Mouse (Mus musculus) neural tube, embryonic 14.5 days (tissue): ENCODE measurements around the gene Syngr2. TPM values are rescaled to one million over a fixed set of nuclear protein-coding genes. Genes with fewer than 3 reads are reported as not detected.

ENCODE experiments used
- ATAC-seq: fragments of 200-750 bp; cut with Nextera tagmentation; 2 replicates; pipeline ENCODE4 v1.8.0; 2017; ENCODE audit warnings: low read depth, mild to moderate bottlenecking, moderate TSS enrichment, moderate library complexity
- H3K27ac ChIP-seq: fragments of 300-500 bp; sonication (generic); 2 replicates; pipeline ENCODE4 v1.5.1; 2014; ENCODE audit warnings: low read depth, mild to moderate bottlenecking, control low read depth, low read length, moderate library complexity, mixed read lengths
- H3K27me3 ChIP-seq: fragments of 300-500 bp; sonication (generic); 2 replicates; pipeline ENCODE4 v1.6.1; 2014; ENCODE audit warnings: low read length; ENCODE audit not compliant: control insufficient read depth, insufficient read depth
- H3K36me3 ChIP-seq: fragments of 300-500 bp; sonication (generic); 2 replicates; pipeline ENCODE4 v1.6.1; 2014; ENCODE audit warnings: low read length, mixed read lengths; ENCODE audit not compliant: control insufficient read depth, insufficient read depth
- H3K4me1 ChIP-seq: fragments of 300-500 bp; sonication (generic); 2 replicates; pipeline ENCODE4 v1.6.1; 2014; ENCODE audit warnings: low read length; ENCODE audit not compliant: control insufficient read depth, insufficient read depth
- H3K4me2 ChIP-seq: fragments of 300-500 bp; sonication (generic); 2 replicates; pipeline ENCODE4 v1.6.1; 2014; ENCODE audit warnings: mild to moderate bottlenecking, low read depth, low read length, control low read depth
- H3K4me3 ChIP-seq: fragments of 300-500 bp; sonication (generic); 2 replicates; pipeline ENCODE4 v1.5.1; 2014; ENCODE audit warnings: low read depth, low read length, control low read depth, mixed read lengths
- H3K9ac ChIP-seq: fragments of 300-500 bp; sonication (generic); replicated peaks from 2 replicates; pipeline ENCODE4 v1.6.1; 2014; ENCODE audit warnings: low read depth, mild to moderate bottlenecking, control low read depth, low read length, mixed read lengths
- H3K9me3 ChIP-seq: fragments of 300-500 bp; sonication (generic); 2 replicates; pipeline ENCODE4 v1.6.1; 2016; ENCODE audit warnings: low read length; ENCODE audit not compliant: control insufficient read depth
- WGBS: fragments of 180-500 bp; shearing (Covaris S2); extraction: QIAGEN DNeasy Blood & Tissue Kit; methylation state at CpG from one replicate; pipeline ENCODE4 v1.1.7; 2014; 5-methylcytosine and 5-hydroxymethylcytosine counted together
- polyA plus RNA-seq: library from polyadenylated mRNA; unstranded; fragments of >200 nt; fragmentation: Nextera tagmentation; extraction: Ambion mirVana; gene quantifications from 2 replicates; pipeline ENCODE4 v1.2.1, GENCODE M21; 2014

Gene Syngr2
- polyA plus RNA-seq, 1 experiment from 2014 or later = 9.7 TPM

DNA sequence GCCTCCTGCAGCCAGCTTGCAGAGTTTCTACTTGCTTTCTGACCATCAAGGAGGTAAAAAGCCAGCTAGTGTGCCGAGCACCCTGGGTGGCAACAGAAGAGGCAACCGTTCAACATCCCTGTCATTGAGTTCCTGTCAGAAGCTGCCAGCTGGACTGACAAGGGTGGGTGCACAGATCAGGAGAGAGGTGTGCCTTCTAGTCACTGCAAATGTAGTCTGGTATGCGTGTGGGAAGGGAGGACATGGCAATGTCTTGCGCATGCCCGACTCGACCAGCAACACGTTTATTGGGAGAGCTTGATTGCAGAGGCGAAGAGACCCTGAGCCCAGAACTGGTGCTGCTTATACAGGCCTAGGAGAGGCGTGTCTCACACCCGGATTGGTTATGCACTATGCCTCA lies 48.0 kb downstream of the Syngr2 start:
- Histone ChIP-seq H3K27me3 (0 out of 2 replicates have a peak, but pooled peaks cover 3% of the 10 kb centered on the region), H3K27ac (no peak overlapping the region), H3K4me2 (no peak overlapping the region), H3K4me3 (no peak overlapping the region), H3K9me3 (no peaks in the 10 kb centered on the region), H3K36me3 (no peaks in the 10 kb centered on the region), H3K4me1 (no peaks in the 10 kb centered on the region), H3K9ac (no peak overlapping the region)
- WGBS = 97% methylated on average over 10 of the region's 10 CpGs
- no peak for ATAC-seq

DNA sequence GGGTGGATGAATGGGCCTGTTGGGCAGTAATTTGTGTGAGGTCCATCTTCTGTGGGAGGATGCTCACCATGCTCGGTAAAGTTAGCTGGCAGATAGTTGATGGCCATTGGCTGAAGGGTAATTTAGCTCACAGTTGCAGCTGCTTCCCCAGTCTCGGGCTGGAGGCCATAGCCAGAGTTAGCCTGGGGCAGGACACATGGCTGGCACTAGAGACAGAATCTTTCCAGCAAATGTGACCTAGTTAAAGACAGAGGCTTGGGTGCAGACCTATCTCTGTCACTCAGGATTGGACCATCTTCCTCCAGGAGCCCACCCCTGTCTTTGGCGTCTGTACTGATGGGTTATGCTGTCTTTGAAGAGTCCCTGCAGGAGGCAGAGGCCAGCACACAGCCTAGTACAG lies 48.9 kb downstream of the Syngr2 start:
- no peak overlapping the region for H3K9ac ChIP-seq
- H3K4me2 ChIP-seq = no peak overlapping the region
- H3K4me1 ChIP-seq = no peaks in the 10 kb centered on the region
- H3K27me3 ChIP-seq = 0 out of 2 replicates have a peak, but pooled peaks cover 3% of the 10 kb centered on the region
- 34% methylated on average over 3 of the region's 3 CpGs for WGBS
- H3K36me3 ChIP-seq = no peaks in the 10 kb centered on the region
- H3K4me3 ChIP-seq = no peak overlapping the region
- no peaks in the 10 kb centered on the region for H3K9me3 ChIP-seq
- no peak overlapping the region for H3K27ac ChIP-seq
- ATAC-seq = no peak

GRCm38 (mm10) chr11:117860601-117861000 lies 51.1 kb downstream of the Syngr2 start, which contains the start of gene Tmem235:
Gene Tmem235, plus strand, starts transcription at chr11:117860752.
- no peak within 1 kb of the TSS for H3K9ac ChIP-seq
- ATAC-seq = no peak
- no peak within 1 kb of the TSS for H3K4me3 ChIP-seq
- no peak within 1 kb of the TSS for H3K4me2 ChIP-seq
- no peak within 1 kb of the TSS for H3K27ac ChIP-seq
- H3K4me1 ChIP-seq = no peaks in the 10 kb centered on the region
- no peaks in the 10 kb centered on the region for H3K9me3 ChIP-seq
- 0 out of 2 replicates have a peak, but pooled peaks cover 3% of the 10 kb centered on the region for H3K27me3 ChIP-seq
- WGBS = 3% methylated on average over 23 of the region's 23 CpGs
- no peaks in the 10 kb centered on the region for H3K36me3 ChIP-seq

GRCm38 (mm10) chr11:117863174-117863856 lies 53.8 kb downstream of the Syngr2 start:
- Histone ChIP-seq H3K9me3 (no peaks in the 10 kb centered on the region), H3K4me3 (no peak overlapping the region), H3K9ac (no peak overlapping the region), H3K4me1 (peaks cover 8% of the 10 kb centered on the region; the same call in 1 of the 2 replicates), H3K27ac (no peak overlapping the region), H3K4me2 (no peak overlapping the region), H3K27me3 (0 out of 2 replicates have a peak, but pooled peaks cover 3% of the 10 kb centered on the region), H3K36me3 (no peaks in the 10 kb centered on the region)
- WGBS = 33% methylated on average over 11 of the region's 11 CpGs
- ATAC-seq = no peak

Other genes with a start within 250 kb of the Syngr2 start
- 30.6 and 32.5 TPM in 2 replicates for gene Tnrc6c, start 155.4 kb upstream of the Syngr2 start, polyA plus RNA-seq
- 0.64 and 1.7 TPM in 2 replicates for gene Tmc8, start 27.6 kb upstream of the Syngr2 start, polyA plus RNA-seq
- gene Tmc6, start 27.5 kb upstream of the Syngr2 start, polyA plus RNA-seq = 3.9 and 4.8 TPM in 2 replicates
- gene 6030468B19Rik, start 12.0 kb upstream of the Syngr2 start, polyA plus RNA-seq = not detected in 2 replicates
- 0.68 and 1.2 TPM in 2 replicates for gene Gm20708, start within 50 bp of the Syngr2 start, polyA plus RNA-seq
- gene Afmid, start 16.3 kb downstream of the Syngr2 start, polyA plus RNA-seq = 5.0 and 6.9 TPM in 2 replicates
- gene Tk1, start 16.4 kb downstream of the Syngr2 start, polyA plus RNA-seq = 6.8 and 12.0 TPM in 2 replicates
- 14.9 and 26.1 TPM in 2 replicates for gene Birc5, start 39.6 kb downstream of the Syngr2 start, polyA plus RNA-seq
- gene Tmem235, start 51.1 kb downstream of the Syngr2 start, polyA plus RNA-seq = 0.15 TPM in 1 of 2 replicates, not detected in the other
- 3.8 and 4.2 TPM in 2 replicates for gene Tha1, start 63.8 kb downstream of the Syngr2 start, polyA plus RNA-seq
- 2.2 and 5.1 TPM in 2 replicates for gene Socs3, start 160.4 kb downstream of the Syngr2 start, polyA plus RNA-seq
- gene Pgs1, start 176.6 kb downstream of the Syngr2 start, polyA plus RNA-seq = 49.9 and 52.6 TPM in 2 replicates